Mouse (Mus musculus): ENCODE results near the gene Gm27029.

- TF ChIP-seq CTCF (conservative IDR thresholded peaks at IDR 0.05; ENCODE audit: insufficient read depth, insufficient read length, low read depth, low read length) (no peak), POLR2A (IDR thresholded peaks at IDR 0.05; ENCODE audit: low read depth, low read length) (no peak)
Observed at GRCm38 (mm10) chr11:101464211-101465100, 39.9 kb upstream of the Gm27029 start, which contains the start of gene Rnd2.
